Mouse (Mus musculus): ENCODE measurements around the gene Mmp1b. TPM values are rescaled to one million over a fixed set of nuclear protein-coding genes. Genes with fewer than 3 reads are reported as not detected.
"Not testable (repeated sequence)": the region's sequence is repeated elsewhere in the genome, so short reads cannot be mapped to it uniquely, and the experiment has no call there.

Gene Mmp1b
- polyA plus RNA-seq (2016; fragmentation: Nextera tagmentation; extraction: Ambion mirVana): not detected in 2 replicates

DNA sequence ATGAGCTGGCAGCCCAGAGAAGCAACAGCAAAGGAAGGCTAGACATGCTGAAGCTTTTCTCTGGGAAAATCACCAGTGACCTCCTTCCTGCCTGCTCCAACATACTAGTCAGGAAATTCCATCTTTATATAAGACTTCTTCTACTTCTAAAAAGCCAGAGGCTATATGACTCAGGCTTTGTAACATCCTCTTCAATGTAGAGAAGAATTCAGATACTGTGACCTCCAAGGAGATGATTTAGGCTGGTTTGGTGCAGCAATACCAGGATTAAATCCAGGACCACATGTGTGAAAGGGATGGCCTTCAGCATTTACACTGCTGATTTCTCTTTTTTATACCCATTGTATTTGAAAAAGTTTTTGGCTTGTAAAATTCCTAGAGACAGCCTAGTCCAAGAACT lies at the start of gene Mmp1b:
Mmp1b (minus strand) TSS at position 101 of the 400 bp plus-strand sequence.
- DNase-seq (ENCODE audit: low spot score): no peak
- no peaks in the 10 kb centered on the region for H3K36me3 ChIP-seq
- H3K27ac ChIP-seq: no peak within 1 kb of the TSS
- no peaks in the 10 kb centered on the region for H3K27me3 ChIP-seq (ENCODE audit: insufficient read depth, poor library complexity, severe bottlenecking)
- H3K9me3 ChIP-seq: no peaks in the 10 kb centered on the region
- no peaks in the 10 kb centered on the region for H3K4me1 ChIP-seq
- H3K4me3 ChIP-seq: no peak within 1 kb of the TSS

DNA sequence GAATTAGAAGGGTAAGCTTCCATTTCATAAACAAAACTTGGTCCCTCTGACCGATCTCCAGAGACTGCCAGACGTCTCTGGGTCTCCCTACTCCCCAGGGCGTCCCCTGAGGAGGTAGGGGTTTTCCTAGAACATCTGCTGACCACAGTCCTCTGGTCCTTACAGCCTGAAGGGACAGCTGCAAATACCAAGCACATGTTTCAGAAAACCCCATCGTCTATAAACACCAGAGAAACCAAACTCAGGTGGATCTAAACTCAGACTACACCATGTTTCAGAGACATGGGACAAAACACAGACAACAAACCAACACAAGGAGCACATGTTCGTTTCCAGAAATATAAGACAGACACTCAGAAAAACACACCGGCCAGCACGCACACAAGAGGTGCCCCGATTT lies 8.7 kb upstream of the Mmp1b start:
- not testable (repeated sequence) for H3K27me3 ChIP-seq (ENCODE audit: insufficient read depth, poor library complexity, severe bottlenecking); DNase-seq (ENCODE audit: low spot score); H3K9me3 ChIP-seq; H3K36me3 ChIP-seq; H3K4me1 ChIP-seq; H3K4me3 ChIP-seq; H3K27ac ChIP-seq
- 77% methylated on average over 8 of the region's 8 CpGs for WGBS

DNA sequence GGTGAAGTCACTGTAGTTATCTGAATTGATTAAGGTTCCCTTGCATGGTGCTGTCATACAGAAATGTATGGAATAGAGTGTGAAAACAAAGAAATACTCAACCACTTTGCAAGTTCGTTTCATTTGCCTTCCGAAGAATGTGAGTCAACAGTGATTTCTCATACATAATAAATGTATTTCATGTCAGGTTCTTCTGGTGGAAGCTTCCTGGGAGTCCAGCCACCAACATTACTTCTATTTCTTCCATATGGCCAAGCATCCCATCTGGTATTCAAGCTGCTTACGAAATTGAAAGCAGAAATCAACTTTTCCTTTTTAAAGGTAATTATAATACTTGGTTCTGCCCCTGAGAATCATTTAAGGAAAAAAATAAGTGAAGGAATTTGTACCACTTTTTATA lies 33.3 kb downstream of the Mmp1b start:
- Histone ChIP-seq H3K27me3 (ENCODE audit: insufficient read depth, poor library complexity, severe bottlenecking) (no peaks in the 10 kb centered on the region), H3K36me3 (no peaks in the 10 kb centered on the region), H3K27ac (no peak overlapping the region), H3K4me3 (no peak overlapping the region), H3K4me1 (no peaks in the 10 kb centered on the region), H3K9me3 (no peaks in the 10 kb centered on the region)
- no peak for DNase-seq (ENCODE audit: low spot score)
- WGBS: 75% methylated on average over 3 of the region's 3 CpGs

DNA sequence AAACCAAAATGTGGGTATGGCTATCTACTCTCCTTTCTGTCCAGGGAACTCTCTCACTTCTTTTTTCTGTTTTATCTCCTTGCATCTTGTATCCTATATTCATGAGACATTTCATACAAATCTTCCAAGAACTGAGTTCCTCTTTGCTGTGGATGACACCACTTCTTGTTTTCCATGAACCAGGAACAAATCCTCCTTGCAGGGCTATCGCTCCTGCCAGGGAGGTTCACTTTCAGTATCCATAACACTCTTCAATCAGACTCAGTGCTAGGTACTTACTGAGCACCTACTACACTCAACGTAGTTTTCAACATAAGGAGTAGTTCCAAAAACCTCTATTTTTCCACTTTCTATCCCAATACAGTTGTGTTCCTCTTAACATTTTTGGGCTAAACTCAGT lies 42.3 kb downstream of the Mmp1b start:
- H3K4me1 ChIP-seq: no peaks in the 10 kb centered on the region
- 79% methylated on average over 2 of the region's 2 CpGs for WGBS
- no peaks in the 10 kb centered on the region for H3K36me3 ChIP-seq
- H3K4me3 ChIP-seq: no peak overlapping the region
- H3K27ac ChIP-seq: no peak overlapping the region
- H3K9me3 ChIP-seq: no peaks in the 10 kb centered on the region
- DNase-seq (ENCODE audit: low spot score): no peak
- H3K27me3 ChIP-seq (ENCODE audit: insufficient read depth, poor library complexity, severe bottlenecking): peaks cover 3% of the 10 kb centered on the region; the same call in 1 of the 2 replicates

DNA sequence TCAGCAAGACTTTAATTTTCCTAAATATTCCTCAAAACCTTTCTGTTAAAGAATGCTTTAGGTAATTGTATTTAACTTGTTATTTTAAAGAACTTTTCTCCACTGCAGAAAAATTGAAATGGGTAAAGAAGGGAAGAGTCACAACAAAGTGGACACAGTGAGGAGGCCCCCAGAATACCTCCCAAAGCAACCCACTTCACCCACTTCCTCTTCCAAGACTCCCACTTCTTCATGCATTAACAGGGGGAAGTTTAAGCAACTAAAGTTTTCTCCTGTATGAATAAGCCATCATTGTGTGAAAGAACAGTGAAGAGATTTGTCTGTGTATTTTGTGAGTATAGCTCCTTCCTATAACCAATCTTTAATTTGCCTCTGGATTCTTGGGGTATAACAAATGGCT lies 43.7 kb downstream of the Mmp1b start, which contains the start of gene Mmp12:
Mmp12 (plus strand) TSS at position 275 of the 400 bp plus-strand sequence.
- DNase-seq (ENCODE audit: low spot score): no peak
- Histone ChIP-seq H3K4me1 (no peaks in the 10 kb centered on the region), H3K27ac (no peak within 1 kb of the TSS), H3K4me3 (no peak within 1 kb of the TSS), H3K36me3 (no peaks in the 10 kb centered on the region), H3K9me3 (no peaks in the 10 kb centered on the region), H3K27me3 (ENCODE audit: insufficient read depth, poor library complexity, severe bottlenecking) (peaks cover 6% of the 10 kb centered on the region; the same call in 1 of the 2 replicates)

DNA sequence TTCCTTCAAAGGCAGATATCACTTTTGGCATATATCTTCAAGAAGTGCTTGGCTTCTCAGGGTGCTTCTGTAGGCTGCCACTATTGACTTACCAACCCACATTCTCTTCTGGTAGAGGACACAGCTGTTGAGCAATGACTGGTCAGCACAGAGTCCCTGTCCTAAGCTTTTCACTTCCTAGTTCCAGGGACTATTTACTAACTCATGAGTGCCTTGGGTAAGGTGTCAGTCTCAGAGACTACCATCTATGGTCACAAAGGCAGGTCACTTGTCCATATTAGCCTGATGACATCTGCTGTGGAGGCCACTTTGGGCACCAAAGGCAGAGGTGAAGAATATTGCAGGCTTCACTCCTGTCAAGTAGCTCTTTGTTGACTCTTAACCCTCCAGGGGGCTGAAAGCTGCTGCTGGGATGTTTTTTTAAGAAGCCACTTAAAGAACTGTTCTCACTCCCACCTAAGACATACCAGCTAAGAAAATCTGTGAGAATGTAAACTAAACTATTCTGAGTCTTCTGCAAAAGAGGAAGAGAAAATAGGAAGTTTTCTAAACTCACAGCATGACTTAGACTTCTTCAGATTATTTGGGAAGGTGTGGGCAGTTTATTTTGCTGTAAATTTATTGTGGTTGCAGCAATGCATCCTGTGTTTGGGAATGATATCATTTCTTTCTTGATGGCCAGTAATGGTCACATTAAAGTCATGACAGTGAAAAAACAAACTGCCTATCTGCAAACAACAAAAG lies 50.9 kb downstream of the Mmp1b start:
- Histone ChIP-seq H3K27ac (no peak overlapping the region), H3K27me3 (ENCODE audit: insufficient read depth, poor library complexity, severe bottlenecking) (0 out of 2 replicates have a peak, but pooled peaks cover 5% of the 10 kb centered on the region), H3K9me3 (no peaks in the 10 kb centered on the region), H3K4me3 (no peak overlapping the region), H3K4me1 (no peaks in the 10 kb centered on the region), H3K36me3 (no peaks in the 10 kb centered on the region)
- no peak for DNase-seq (ENCODE audit: low spot score)

DNA sequence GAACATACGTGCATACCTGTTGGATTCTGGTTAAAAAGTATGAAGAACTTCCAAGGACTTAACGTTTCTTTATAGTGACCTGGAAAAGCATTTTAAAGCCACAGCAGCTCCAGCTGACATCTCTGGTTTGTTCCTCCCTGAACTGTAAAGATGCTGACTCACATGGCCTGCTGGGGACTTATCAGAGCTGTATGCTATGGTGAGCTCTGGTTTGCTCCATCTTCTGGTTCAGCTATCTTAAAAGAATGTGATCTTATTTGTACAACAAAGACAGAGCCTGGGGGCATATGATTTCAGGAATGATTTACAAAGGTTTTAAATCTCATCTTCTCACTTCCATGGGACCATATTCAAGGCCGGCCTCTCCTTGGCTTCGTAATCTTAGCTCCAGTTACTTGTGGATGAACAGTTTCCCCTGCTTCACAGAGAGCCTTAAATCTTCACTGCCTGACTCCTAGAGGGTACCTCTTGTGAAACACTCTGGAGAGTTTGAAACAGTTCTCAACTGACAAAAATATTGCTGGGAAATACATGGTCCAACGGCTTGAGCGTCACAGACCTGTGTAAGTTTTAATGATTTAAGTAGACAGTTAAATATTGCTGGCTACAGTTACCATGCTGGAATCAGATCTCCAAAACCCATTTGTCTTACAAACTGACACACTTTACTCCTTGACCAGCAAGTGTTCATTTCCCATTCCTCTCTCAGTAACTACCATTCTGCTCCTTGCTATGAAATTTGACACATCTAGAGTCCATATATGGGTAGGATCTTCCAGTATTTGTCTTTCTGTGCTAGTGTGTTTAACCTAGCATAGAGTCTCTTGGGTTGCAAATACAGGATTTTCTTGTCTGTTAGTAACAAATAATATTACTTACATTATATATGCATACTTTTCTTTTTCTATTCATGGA lies 51.8 kb downstream of the Mmp1b start:
- Histone ChIP-seq H3K4me3 (no peak overlapping the region), H3K9me3 (no peaks in the 10 kb centered on the region), H3K27ac (no peak overlapping the region), H3K4me1 (no peaks in the 10 kb centered on the region), H3K27me3 (ENCODE audit: insufficient read depth, poor library complexity, severe bottlenecking) (0 out of 2 replicates have a peak, but pooled peaks cover 5% of the 10 kb centered on the region), H3K36me3 (no peaks in the 10 kb centered on the region)
- 84% methylated on average over 5 of the region's 6 CpGs for WGBS
- no peak for DNase-seq (ENCODE audit: low spot score)

DNA sequence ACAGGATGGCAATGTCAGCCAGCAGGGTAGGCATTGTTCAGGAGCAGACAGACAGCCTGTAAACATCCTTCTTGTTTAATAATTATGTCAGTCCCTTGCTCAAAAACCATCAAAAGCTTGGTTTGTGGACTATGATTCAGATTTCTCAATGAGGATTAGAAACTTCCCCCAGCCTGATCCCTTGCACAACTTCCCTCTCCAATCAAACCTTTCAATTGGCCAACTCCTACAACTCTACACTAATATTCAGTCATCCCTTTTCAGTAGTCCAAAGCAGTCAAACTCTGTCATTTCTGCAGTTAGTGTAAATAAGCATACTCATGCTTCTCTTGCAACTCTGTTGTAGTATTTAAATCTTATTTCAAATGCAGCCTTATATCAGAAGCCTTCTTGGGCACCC lies 56.0 kb downstream of the Mmp1b start:
- Histone ChIP-seq H3K27ac (no peak overlapping the region), H3K36me3 (no peaks in the 10 kb centered on the region), H3K9me3 (no peaks in the 10 kb centered on the region), H3K4me1 (no peaks in the 10 kb centered on the region), H3K27me3 (ENCODE audit: insufficient read depth, poor library complexity, severe bottlenecking) (no peaks in the 10 kb centered on the region), H3K4me3 (no peak overlapping the region)
- DNase-seq (ENCODE audit: low spot score): no peak

Other genes with a start within 250 kb of the Mmp1b start
- gene Dync2h1, start 203.6 kb downstream of the Mmp1b start, polyA plus RNA-seq (2016; fragmentation: Nextera tagmentation; extraction: Ambion mirVana): 6.7 and 8.7 TPM in 2 replicates
- 86.6 and 108 TPM in 2 replicates for gene Dcun1d5, start 203.5 kb downstream of the Mmp1b start, polyA plus RNA-seq (2016; fragmentation: Nextera tagmentation; extraction: Ambion mirVana)
- gene Mmp13, start 115.5 kb downstream of the Mmp1b start, polyA plus RNA-seq (2016; fragmentation: Nextera tagmentation; extraction: Ambion mirVana): 0.05 TPM in 1 of 2 replicates, not detected in the other
- not detected in 2 replicates for gene Mmp12, start 43.7 kb downstream of the Mmp1b start, polyA plus RNA-seq (2016; fragmentation: Nextera tagmentation; extraction: Ambion mirVana)
- not detected in 2 replicates for gene Mmp3, start 57.8 kb upstream of the Mmp1b start, polyA plus RNA-seq (2016; fragmentation: Nextera tagmentation; extraction: Ambion mirVana)
- not detected in 2 replicates for gene Mmp10, start 114.3 kb upstream of the Mmp1b start, polyA plus RNA-seq (2016; fragmentation: Nextera tagmentation; extraction: Ambion mirVana)
- 0.09 TPM in 1 of 2 replicates, not detected in the other for gene Mmp8, start 170.4 kb upstream of the Mmp1b start, polyA plus RNA-seq (2016; fragmentation: Nextera tagmentation; extraction: Ambion mirVana)
- not detected in 2 replicates for gene Mmp27, start 183.3 kb upstream of the Mmp1b start, polyA plus RNA-seq (2016; fragmentation: Nextera tagmentation; extraction: Ambion mirVana)
- not detected in 2 replicates for gene Mmp20, start 240.2 kb upstream of the Mmp1b start, polyA plus RNA-seq (2016; fragmentation: Nextera tagmentation; extraction: Ambion mirVana)

Measured in heart, embryonic 10.5 days (tissue).